Mouse (Mus musculus) heart, adult 2 months (tissue): ENCODE data around the gene Arid5a.

Experiments used
- EP300 ChIP-seq: fragments of 200-500 bp; IDR thresholded peaks from 2 replicates; pipeline ENCODE4 v1.6.1; 2011; ENCODE audit warnings: low read depth, low read length, control low read depth; ENCODE audit not compliant: insufficient read depth
- POLR2A ChIP-seq: fragments of 200-500 bp; IDR thresholded peaks from 2 replicates; pipeline ENCODE4 v1.6.1; 2011; ENCODE audit warnings: mild to moderate bottlenecking, low read depth, low read length, control low read depth; ENCODE audit not compliant: insufficient read depth

GRCm38 (mm10) chr1:36267595-36267994 lies 39.9 kb upstream of the Arid5a start:
- TF ChIP-seq EP300 (no peak), POLR2A (no peak)
